Mouse (Mus musculus) right cerebral cortex, postnatal 14 days (tissue): ENCODE results near the gene Klhl29.
A peak's percentile ranks its signal among the peaks of the same experiment; 100 is the strongest.

Experiments
- DNase-seq: peaks from one replicate; pipeline ENCODE4 v3.0.0; 2022

The Klhl29 gene

DNA sequence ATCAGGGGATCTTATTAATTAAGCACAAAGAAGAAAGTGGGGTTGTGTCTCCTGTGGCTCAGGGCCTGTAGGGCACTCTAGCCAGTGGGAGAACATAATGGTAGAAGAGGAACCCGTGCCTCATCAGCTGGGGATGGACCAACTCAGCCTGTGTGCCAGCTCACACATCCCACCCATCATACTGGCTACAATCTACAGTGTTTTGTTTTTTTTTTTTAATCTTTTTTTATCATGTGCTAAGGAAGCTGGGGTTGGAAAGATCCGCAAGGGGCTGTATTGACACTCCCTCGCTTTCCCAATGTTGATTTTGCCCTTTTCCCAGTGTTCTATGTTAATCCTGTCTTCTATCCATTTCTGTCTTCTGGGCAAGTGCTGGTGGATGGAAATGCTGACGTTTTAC, 260.9 kb downstream of the Klhl29 start:
- no peak for DNase-seq

- DNase-seq = no peak
Measured at GRCm38 (mm10) chr12:5111343-5111742, 264.1 kb downstream of the Klhl29 start.

- no peak for DNase-seq
Measured at GRCm38 (mm10) chr12:5108613-5109012, 266.9 kb downstream of the Klhl29 start.

GRCm38 (mm10) chr12:5107795-5108194, 267.7 kb downstream of the Klhl29 start:
- no peak for DNase-seq

DNA sequence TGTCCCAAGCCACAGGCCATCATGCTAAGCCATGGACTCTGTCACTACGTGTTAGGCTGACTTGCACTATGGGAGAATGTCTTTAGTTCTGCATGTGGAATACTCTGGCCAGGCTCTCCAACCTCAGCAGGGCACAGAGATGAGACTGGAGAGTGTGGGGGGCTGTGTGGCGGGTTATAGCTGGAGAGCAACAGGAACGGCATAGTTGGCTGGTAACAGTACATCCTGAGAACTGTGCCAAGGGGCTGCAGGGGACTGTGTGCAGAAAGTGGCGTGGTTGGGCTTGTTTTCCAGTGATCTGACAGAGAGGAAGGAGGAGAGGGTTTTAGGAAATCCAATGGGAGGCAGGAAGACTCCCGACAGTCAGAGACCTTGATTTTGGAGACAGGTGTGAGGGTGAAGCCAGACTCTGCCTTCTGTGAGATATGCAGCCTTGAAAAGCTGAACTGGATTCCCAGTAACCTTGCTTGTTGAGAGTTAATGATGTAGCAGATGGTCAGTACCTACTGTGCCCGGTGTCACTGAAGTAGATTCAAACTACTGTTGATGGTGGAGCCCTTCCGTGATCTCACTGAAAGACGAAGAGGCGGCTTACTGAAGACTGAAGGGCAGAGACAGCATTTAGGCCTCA, 270.9 kb downstream of the Klhl29 start:
- DNase-seq = no peak

- peak; percentile 39 for DNase-seq
Measured at GRCm38 (mm10) chr12:5101411-5102024, 274.0 kb downstream of the Klhl29 start.

- no peak for DNase-seq
Measured at GRCm38 (mm10) chr12:5099572-5099971, 275.9 kb downstream of the Klhl29 start.

GRCm38 (mm10) chr12:5088639-5089038, 286.8 kb downstream of the Klhl29 start:
- no peak for DNase-seq

- DNase-seq = no peak
Measured at GRCm38 (mm10) chr12:5087787-5088519, 287.5 kb downstream of the Klhl29 start.

GRCm38 (mm10) chr12:5084714-5085113, 290.8 kb downstream of the Klhl29 start:
- DNase-seq = no peak

- DNase-seq = no peak
Measured at GRCm38 (mm10) chr12:5081480-5081879, 294.0 kb downstream of the Klhl29 start.

GRCm38 (mm10) chr12:5073191-5073590, 302.3 kb downstream of the Klhl29 start:
- DNase-seq = no peak

DNA sequence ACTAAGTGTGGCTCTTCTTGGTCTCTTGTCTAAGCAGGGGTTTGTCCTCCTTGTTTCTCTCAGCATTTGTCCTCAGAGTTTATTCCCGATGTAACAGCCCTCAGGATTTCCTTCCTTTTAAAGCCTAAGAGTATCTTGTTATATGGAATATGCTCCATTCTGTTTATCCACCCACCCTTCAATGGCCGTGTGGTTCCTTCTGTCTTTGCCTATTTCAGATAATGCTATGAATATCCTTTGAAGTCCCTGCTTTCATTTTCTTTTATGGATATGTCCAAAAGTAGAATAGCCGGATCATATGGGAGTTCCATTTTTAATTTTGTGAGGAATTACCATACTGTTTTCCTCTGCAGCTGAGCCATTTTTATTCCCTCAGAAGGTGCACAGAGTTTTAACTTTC, 305.4 kb downstream of the Klhl29 start:
- DNase-seq = no peak

DNA sequence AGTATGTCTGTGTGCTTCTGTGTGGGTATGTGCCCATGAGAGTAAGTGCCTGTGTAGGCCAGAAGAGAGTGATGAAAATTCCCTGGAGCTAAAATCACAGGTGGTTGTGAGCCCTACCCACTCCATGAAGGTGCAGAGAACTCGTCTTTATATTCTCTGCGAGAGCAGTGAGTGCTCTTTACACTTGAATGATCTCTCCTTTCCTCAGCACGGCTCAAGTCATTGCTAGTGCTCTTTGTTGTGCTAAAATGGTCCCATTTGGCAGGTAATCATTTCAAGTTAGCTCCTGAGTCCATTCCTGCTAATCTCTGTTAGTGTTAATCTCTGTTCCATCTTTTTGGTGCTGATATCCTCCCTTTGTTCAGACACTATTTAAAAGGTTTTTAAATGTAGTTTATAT, 307.9 kb downstream of the Klhl29 start:
- DNase-seq = no peak

- no peak for DNase-seq
Measured at GRCm38 (mm10) chr12:5048104-5048503, 327.4 kb downstream of the Klhl29 start.

DNA sequence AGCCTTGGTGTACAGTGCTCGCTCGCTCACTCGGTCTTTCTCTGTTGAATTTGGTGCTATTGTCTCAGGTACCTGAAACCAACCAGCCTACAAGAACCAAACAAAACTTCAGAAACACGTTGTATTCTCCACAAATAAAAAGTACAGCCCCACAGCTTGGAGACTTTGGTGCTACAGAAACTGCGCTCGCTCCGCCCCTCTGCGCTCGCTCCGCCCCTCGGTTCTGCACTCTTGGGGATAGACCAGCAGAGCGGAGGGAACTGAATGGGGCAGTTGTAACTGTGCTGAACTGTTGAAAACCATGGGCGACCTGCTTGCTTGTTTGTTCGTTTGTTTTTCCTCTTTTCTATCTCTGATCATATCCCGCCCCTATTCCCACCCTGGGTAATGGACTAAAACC, 331.3 kb downstream of the Klhl29 start:
- no peak for DNase-seq

DNA sequence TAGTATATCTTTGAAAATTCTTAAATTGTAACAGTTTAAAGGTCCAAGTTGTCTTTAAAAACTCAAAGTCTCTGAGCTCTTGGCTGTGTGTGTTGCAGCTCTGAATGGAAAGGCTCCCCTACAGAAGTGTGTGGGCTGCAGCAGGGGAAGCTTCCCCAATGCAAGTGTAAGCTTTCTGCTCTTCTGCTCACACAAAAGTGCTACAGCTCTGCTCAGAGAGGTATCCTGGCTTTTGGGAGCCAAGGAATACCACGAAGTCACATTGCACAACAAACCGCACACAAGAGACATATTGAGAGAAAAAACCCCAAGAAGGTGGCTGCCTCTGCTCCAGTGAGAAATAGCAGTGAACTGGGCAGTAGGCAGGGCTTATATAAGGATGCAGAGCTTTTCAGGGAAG, 337.5 kb downstream of the Klhl29 start:
- no peak for DNase-seq

GRCm38 (mm10) chr12:5029035-5029434, 346.4 kb downstream of the Klhl29 start:
- DNase-seq = no peak
